Mouse (Mus musculus) spleen, adult 2 months (tissue): Measurements from ENCODE around the gene Spem2. TPM values are rescaled to one million over a fixed set of nuclear protein-coding genes. Genes with fewer than 3 reads are reported as not detected.

Source experiments
- DNase-seq, 2 experiments: peaks; one replicate each; pipeline versions ENCODE4 v3.0.0 to v3.0.0-alpha.2; 2012 to 2021; ENCODE audit warnings: low spot score in 2 of 2, low read depth in 1 of 2
- H3K27ac ChIP-seq: fragments of 200-500 bp; 2 replicates; pipeline ENCODE4 v1.5.1; 2012; ENCODE audit warnings: low read length, inconsistent platforms; ENCODE audit not compliant: insufficient read depth
- H3K27me3 ChIP-seq: fragments of 200-500 bp; 2 replicates; pipeline ENCODE4 v1.6.1; 2012; ENCODE audit warnings: mild to moderate bottlenecking, moderate library complexity, low read length, inconsistent platforms; ENCODE audit not compliant: control insufficient read depth, insufficient read depth
- H3K36me3 ChIP-seq: fragments of 200-500 bp; 2 replicates; pipeline ENCODE4 v1.6.1; 2012; ENCODE audit warnings: mild to moderate bottlenecking, low read length, inconsistent platforms; ENCODE audit not compliant: control insufficient read depth, insufficient read depth
- H3K4me1 ChIP-seq: fragments of 200-500 bp; 2 replicates; pipeline ENCODE4 v1.6.1; 2011; ENCODE audit warnings: inconsistent platforms; ENCODE audit not compliant: control insufficient read depth, insufficient read depth, insufficient read length
- H3K4me3 ChIP-seq: fragments of 200-500 bp; 2 replicates; pipeline ENCODE4 v1.5.1; 2011; ENCODE audit warnings: mild to moderate bottlenecking, inconsistent platforms; ENCODE audit not compliant: insufficient read depth, insufficient read length; ENCODE audit errors: extremely low read depth
- CTCF ChIP-seq: fragments of 200-500 bp; IDR thresholded peaks from 2 replicates; pipeline ENCODE4 v1.5.1; 2011; ENCODE audit warnings: mild to moderate bottlenecking, inconsistent platforms; ENCODE audit not compliant: insufficient read depth, insufficient read length, insufficient replicate concordance; ENCODE audit errors: extremely low read depth
- POLR2A ChIP-seq: fragments of 200-500 bp; IDR thresholded peaks from 2 replicates; pipeline ENCODE4 v1.6.1; 2011; ENCODE audit warnings: low read depth, low read length, inconsistent platforms
- WGBS: fragments of 180-500 bp; shearing (Covaris S2); methylation state at CpG from one replicate; pipeline ENCODE4 v1.1.7; 2018; 5-methylcytosine and 5-hydroxymethylcytosine counted together
- polyA plus RNA-seq: library from polyadenylated mRNA; depleted of rRNA; stranded (reverse); fragments of >200 nt; gene quantifications from 2 replicates; pipeline ENCODE4 v1.2.3, GENCODE M21; 2012; rRNA removed

Gene Spem2
- polyA plus RNA-seq, 1 experiment, result not detected

GRCm38 (mm10) chr11:69777504-69778257 lies 40.6 kb downstream of the Spem2 start:
- Histone ChIP-seq H3K27ac (no peak overlapping the region), H3K4me3 (no peak overlapping the region), H3K4me1 (peaks cover 22% of the 10 kb centered on the region), H3K27me3 (no peaks in the 10 kb centered on the region), H3K36me3 (peaks cover 15% of the 10 kb centered on the region)
- WGBS, result 68% methylated on average over 26 of the region's 26 CpGs
- no peak for DNase-seq
- no peak for TF ChIP-seq CTCF
- TF ChIP-seq POLR2A, result no peak

GRCm38 (mm10) chr11:69776488-69776887 lies 41.8 kb downstream of the Spem2 start:
- WGBS, result 90% methylated on average over 20 of the region's 20 CpGs
- no peak overlapping the region for H3K27ac ChIP-seq
- TF ChIP-seq CTCF, result no peak
- TF ChIP-seq POLR2A, result no peak
- peaks cover 22% of the 10 kb centered on the region for H3K4me1 ChIP-seq
- no peak overlapping the region for H3K4me3 ChIP-seq
- no peaks in the 10 kb centered on the region for H3K27me3 ChIP-seq
- no peak for DNase-seq
- H3K36me3 ChIP-seq, result peaks cover 15% of the 10 kb centered on the region

DNA sequence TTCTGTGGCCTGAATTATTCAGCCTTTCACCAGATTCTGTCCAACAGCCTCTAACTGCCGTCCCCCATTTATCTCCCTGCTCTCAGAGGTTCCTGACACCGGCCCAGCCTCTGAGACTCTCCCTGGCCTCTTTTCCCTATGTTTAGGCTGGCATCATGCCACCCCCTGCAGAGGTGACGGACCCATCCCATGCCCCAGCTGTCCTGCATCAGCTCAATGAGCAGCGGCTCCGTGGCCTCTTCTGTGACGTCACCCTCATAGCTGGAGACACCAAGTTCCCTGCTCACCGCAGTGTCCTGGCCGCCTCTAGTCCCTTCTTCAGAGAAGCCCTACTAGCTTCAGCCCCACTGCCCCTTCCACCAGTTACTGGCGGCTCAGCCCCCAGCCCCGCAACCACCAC lies 42.5 kb downstream of the Spem2 start:
- 89% methylated on average over 10 of the region's 10 CpGs for WGBS
- H3K36me3 ChIP-seq, result peaks cover 15% of the 10 kb centered on the region
- no peak overlapping the region for H3K4me3 ChIP-seq
- peak overlapping the region; percentile 43; the same call in 1 of the 2 replicates for H3K27ac ChIP-seq
- no peaks in the 10 kb centered on the region for H3K27me3 ChIP-seq
- TF ChIP-seq POLR2A (no peak), CTCF (no peak)
- peaks cover 22% of the 10 kb centered on the region for H3K4me1 ChIP-seq
- DNase-seq, result no peak

DNA sequence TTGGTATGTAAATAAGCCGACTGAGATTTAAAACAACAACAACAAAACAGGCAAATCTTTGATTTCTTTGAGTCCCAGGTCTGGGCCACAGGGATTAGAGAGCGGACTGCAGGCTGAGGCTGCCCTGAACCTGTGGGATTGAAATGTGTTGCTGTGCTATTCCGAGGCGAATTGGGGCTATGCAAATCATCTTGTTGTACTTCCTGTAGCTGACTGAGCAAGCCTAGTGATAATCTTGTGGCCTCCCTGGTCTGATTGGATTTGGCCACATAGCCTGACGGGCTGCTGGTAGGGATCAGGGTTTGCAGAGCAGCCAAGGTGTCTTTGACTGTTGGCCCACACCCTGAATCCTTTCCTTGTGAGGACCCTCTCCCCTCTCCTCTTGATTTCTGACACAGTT lies 43.3 kb downstream of the Spem2 start:
- Histone ChIP-seq H3K36me3 (peaks cover 15% of the 10 kb centered on the region), H3K4me3 (no peak overlapping the region), H3K27me3 (no peaks in the 10 kb centered on the region), H3K4me1 (peaks cover 22% of the 10 kb centered on the region), H3K27ac (peak overlapping the region; percentile 43)
- no peak for DNase-seq
- 41% methylated on average over 5 of the region's 5 CpGs for WGBS
- TF ChIP-seq CTCF (no peak), POLR2A (no peak; the same call in 1 of the 2 replicates)

DNA sequence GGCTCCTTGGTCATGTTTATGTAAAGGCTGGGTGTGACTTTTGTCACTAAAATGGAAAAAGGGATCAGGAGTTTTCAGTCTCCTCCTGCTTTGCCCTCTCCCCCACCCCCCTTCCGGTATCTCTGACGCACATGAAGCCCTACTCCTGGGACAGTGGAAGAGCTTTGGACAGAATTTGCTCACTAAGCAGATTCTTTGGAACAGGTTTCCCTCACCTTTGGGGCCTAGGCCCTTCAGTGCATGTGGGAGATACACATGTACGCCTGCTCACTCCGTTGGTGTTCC lies 50.7 kb downstream of the Spem2 start:
- TF ChIP-seq CTCF, result no peak
- no peak for TF ChIP-seq POLR2A
- WGBS, result 79% methylated on average over 4 of the region's 4 CpGs
- Histone ChIP-seq H3K36me3 (no peaks in the 10 kb centered on the region), H3K27ac (no peak overlapping the region; the same call in 1 of the 2 replicates), H3K27me3 (no peaks in the 10 kb centered on the region), H3K4me1 (peaks cover 13% of the 10 kb centered on the region), H3K4me3 (no peak overlapping the region)
- DNase-seq, result no peak

GRCm38 (mm10) chr11:69766872-69767624 lies 51.2 kb downstream of the Spem2 start:
- WGBS, result 81% methylated on average over 13 of the region's 13 CpGs
- no peaks in the 10 kb centered on the region for H3K27me3 ChIP-seq
- peak overlapping the region; percentile 92 for H3K4me3 ChIP-seq
- no peaks in the 10 kb centered on the region for H3K36me3 ChIP-seq
- peak overlapping the region; percentile 17; the same call in 1 of the 2 replicates for H3K27ac ChIP-seq
- H3K4me1 ChIP-seq, result peaks cover 13% of the 10 kb centered on the region
- TF ChIP-seq CTCF (no peak), POLR2A (no peak)
- no peak for DNase-seq

Other genes starting within 250 kb of the Spem2 start
- gene Wrap53, start 238.2 kb downstream of the Spem2 start, polyA plus RNA-seq, result 15.6 and 21.3 TPM in 2 replicates
- gene Trp53, start 238.1 kb downstream of the Spem2 start, polyA plus RNA-seq, result 105 and 144 TPM in 2 replicates
- gene Atp1b2, start 212.5 kb downstream of the Spem2 start, polyA plus RNA-seq, result 10.7 and 11.2 TPM in 2 replicates
- not detected in 2 replicates for gene Shbg, start 200.6 kb downstream of the Spem2 start, polyA plus RNA-seq
- gene Sat2, start 196.4 kb downstream of the Spem2 start, polyA plus RNA-seq, result 1.1 and 1.4 TPM in 2 replicates
- 40.9 and 41.6 TPM in 2 replicates for gene Fxr2, start 185.5 kb downstream of the Spem2 start, polyA plus RNA-seq
- 0.09 and 0.35 TPM in 2 replicates for gene Sox15, start 163.2 kb downstream of the Spem2 start, polyA plus RNA-seq
- 63.6 and 74.2 TPM in 2 replicates for gene Mpdu1, start 155.8 kb downstream of the Spem2 start, polyA plus RNA-seq
- 103 and 114 TPM in 2 replicates for gene Cd68, start 152.3 kb downstream of the Spem2 start, polyA plus RNA-seq
- gene Eif4a1, start 146.0 kb downstream of the Spem2 start, polyA plus RNA-seq, result 172 and 196 TPM in 2 replicates
- gene Senp3, start 136.4 kb downstream of the Spem2 start, polyA plus RNA-seq, result 32.6 and 36.1 TPM in 2 replicates
- gene Tnfsf13, start 132.7 kb downstream of the Spem2 start, polyA plus RNA-seq, result 4.6 and 4.9 TPM in 2 replicates
- gene Tnfsf12, start 122.6 kb downstream of the Spem2 start, polyA plus RNA-seq, result 23.9 and 26.6 TPM in 2 replicates
- 4.8 and 5.0 TPM in 2 replicates for gene Tnfsfm13, start 122.4 kb downstream of the Spem2 start, polyA plus RNA-seq
- 43.8 and 45.4 TPM in 2 replicates for gene Polr2a, start 59.8 kb downstream of the Spem2 start, polyA plus RNA-seq
- not detected in 2 replicates for gene Slc35g3, start 56.5 kb downstream of the Spem2 start, polyA plus RNA-seq
- 28.4 and 37.0 TPM in 2 replicates for gene Zbtb4, start 52.6 kb downstream of the Spem2 start, polyA plus RNA-seq
- gene Chrnb1, start 22.5 kb downstream of the Spem2 start, polyA plus RNA-seq, result 7.1 and 8.4 TPM in 2 replicates
- gene Fgf11, start 16.6 kb downstream of the Spem2 start, polyA plus RNA-seq, result 1.1 and 1.2 TPM in 2 replicates
- 0.23 and 0.31 TPM in 2 replicates for gene Tmem102, start 12.8 kb downstream of the Spem2 start, polyA plus RNA-seq
- gene Gm39566, start 3.2 kb downstream of the Spem2 start, polyA plus RNA-seq, result not detected in 2 replicates
- not detected in 2 replicates for gene Spem1, start 3.7 kb upstream of the Spem2 start, polyA plus RNA-seq
- gene Nlgn2, start 19.3 kb upstream of the Spem2 start, polyA plus RNA-seq, result 9.1 and 10.2 TPM in 2 replicates
- 93.7 and 99.0 TPM in 2 replicates for gene Tmem256, start 20.0 kb upstream of the Spem2 start, polyA plus RNA-seq
- gene Plscr3, start 27.9 kb upstream of the Spem2 start, polyA plus RNA-seq, result 35.4 and 44.3 TPM in 2 replicates
- gene Tnk1, start 40.3 kb upstream of the Spem2 start, polyA plus RNA-seq, result 0.85 and 1.2 TPM in 2 replicates
- gene Tmem95, start 59.6 kb upstream of the Spem2 start, polyA plus RNA-seq, result not detected in 2 replicates
- 3.6 TPM in 2 replicates for gene Kctd11, start 62.9 kb upstream of the Spem2 start, polyA plus RNA-seq
- gene Acap1, start 77.1 kb upstream of the Spem2 start, polyA plus RNA-seq, result 142 and 162 TPM in 2 replicates
- gene 2810408A11Rik, start 82.5 kb upstream of the Spem2 start, polyA plus RNA-seq, result 0.48 and 0.51 TPM in 2 replicates
- 43.3 and 45.2 TPM in 2 replicates for gene Neurl4, start 82.6 kb upstream of the Spem2 start, polyA plus RNA-seq
- gene Gps2, start 95.4 kb upstream of the Spem2 start, polyA plus RNA-seq, result 119 and 145 TPM in 2 replicates
- gene Eif5a, start 103.5 kb upstream of the Spem2 start, polyA plus RNA-seq, result 219 and 257 TPM in 2 replicates
- 0.36 TPM in 2 replicates for gene Ybx2, start 117.3 kb upstream of the Spem2 start, polyA plus RNA-seq
- gene Slc2a4, start 129.7 kb upstream of the Spem2 start, polyA plus RNA-seq, result 6.1 and 6.2 TPM in 2 replicates
- gene Cldn7, start 146.3 kb upstream of the Spem2 start, polyA plus RNA-seq, result 1.2 and 2.0 TPM in 2 replicates
- 75.8 and 87.9 TPM in 2 replicates for gene Ctdnep1, start 162.7 kb upstream of the Spem2 start, polyA plus RNA-seq
- gene Elp5, start 164.1 kb upstream of the Spem2 start, polyA plus RNA-seq, result 32.5 and 33.3 TPM in 2 replicates
- gene Gabarap, start 172.7 kb upstream of the Spem2 start, polyA plus RNA-seq, result 235 and 251 TPM in 2 replicates
- 13.8 and 21.4 TPM in 2 replicates for gene Phf23, start 177.3 kb upstream of the Spem2 start, polyA plus RNA-seq
- 21.4 and 22.3 TPM in 2 replicates for gene Dvl2, start 182.1 kb upstream of the Spem2 start, polyA plus RNA-seq
- 29.5 and 37.0 TPM in 2 replicates for gene Acadvl, start 196.9 kb upstream of the Spem2 start, polyA plus RNA-seq
- gene Dlg4, start 198.5 kb upstream of the Spem2 start, polyA plus RNA-seq, result 10.3 and 13.3 TPM in 2 replicates
- 0.09 TPM in 1 of 2 replicates, not detected in the other for gene Asgr1, start 235.6 kb upstream of the Spem2 start, polyA plus RNA-seq